Mouse (Mus musculus): ENCODE data around the gene Gpha2. TPM values are rescaled to one million over a fixed set of nuclear protein-coding genes. Genes with fewer than 3 reads are reported as not detected.
A peak's percentile ranks its signal among the peaks of the same experiment; 100 is the strongest.

Gene Gpha2
- polyA plus RNA-seq, 1 experiment from 2014 or later: 0.71 TPM

DNA sequence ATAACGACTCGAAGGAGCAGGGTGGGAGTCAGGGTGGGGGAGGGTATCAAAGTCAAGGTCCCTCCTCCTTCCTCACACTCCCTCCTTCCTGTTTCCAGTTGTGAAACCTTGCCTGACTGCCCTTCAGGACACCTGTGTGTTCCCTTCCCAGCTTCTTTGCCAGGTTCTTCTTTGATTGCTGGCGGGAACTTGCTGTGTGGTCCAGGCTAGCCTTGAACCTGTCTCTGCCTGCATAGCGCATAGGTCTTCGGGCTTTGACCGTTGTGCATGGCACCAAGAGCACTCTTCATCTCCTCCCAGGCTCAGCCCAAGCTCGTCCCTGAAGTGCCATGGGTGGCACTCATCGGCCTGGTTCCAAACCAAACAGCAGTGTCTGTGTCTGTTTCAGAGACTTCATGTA is 38.8 kb downstream of the Gpha2 start:
- Histone ChIP-seq H3K4me3 (ENCODE audit: low read depth, low read length) (no peak overlapping the region), H3K4me2 (replicated peaks; ENCODE audit: low read depth, low read length) (no peak overlapping the region), H3K4me1 (replicated peaks; ENCODE audit: control insufficient read depth, insufficient read depth, low read length) (no peaks in the 10 kb centered on the region), H3K27me3 (ENCODE audit: control insufficient read depth, insufficient read depth, low read length) (no peaks in the 10 kb centered on the region), H3K36me3 (ENCODE audit: control insufficient read depth, insufficient read depth, low read length) (peaks cover 3% of the 10 kb centered on the region; the same call in 1 of the 2 replicates), H3K9ac (ENCODE audit: low read depth, low read length) (no peak overlapping the region), H3K9me3 (ENCODE audit: control insufficient read depth, low read length) (no peaks in the 10 kb centered on the region), H3K27ac (ENCODE audit: low read depth, low read length) (no peak overlapping the region)
- DNase-seq (ENCODE audit: low spot score) (no peak), ATAC-seq (ENCODE audit: low FRiP score) (no peak)
- 92% methylated on average over 8 of the region's 8 CpGs for WGBS

DNA sequence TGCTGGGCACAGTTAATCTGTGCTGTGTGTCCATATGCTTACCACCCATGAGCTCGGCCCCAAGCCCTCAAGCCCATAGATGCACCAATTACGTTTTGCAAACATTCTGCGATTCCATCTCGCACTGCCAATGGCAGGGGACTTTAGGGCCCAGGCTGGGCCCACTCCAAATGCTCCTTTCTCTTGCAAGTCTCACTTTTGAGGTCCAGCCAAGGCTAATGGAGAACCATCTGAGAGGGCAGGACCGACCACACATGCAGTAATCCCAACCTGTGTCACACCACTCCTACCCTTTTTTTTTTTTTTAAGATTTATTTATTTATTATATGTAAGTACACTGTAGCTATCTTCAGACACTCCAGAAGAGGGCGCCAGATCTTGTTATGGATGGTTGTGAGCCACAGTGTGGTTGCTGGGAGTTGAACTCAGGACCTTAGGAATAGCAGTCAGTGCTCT is 39.6 kb downstream of the Gpha2 start:
- no peak overlapping the region for H3K4me2 ChIP-seq (replicated peaks; ENCODE audit: low read depth, low read length)
- H3K27ac ChIP-seq (ENCODE audit: low read depth, low read length): no peak overlapping the region
- no peaks in the 10 kb centered on the region for H3K9me3 ChIP-seq (ENCODE audit: control insufficient read depth, low read length)
- no peaks in the 10 kb centered on the region for H3K4me1 ChIP-seq (replicated peaks; ENCODE audit: control insufficient read depth, insufficient read depth, low read length)
- peaks cover 3% of the 10 kb centered on the region; the same call in 1 of the 2 replicates for H3K36me3 ChIP-seq (ENCODE audit: control insufficient read depth, insufficient read depth, low read length)
- H3K9ac ChIP-seq (ENCODE audit: low read depth, low read length): no peak overlapping the region
- DNase-seq (ENCODE audit: low spot score): no peak
- 67% methylated on average over 6 of the region's 6 CpGs for WGBS
- H3K4me3 ChIP-seq (ENCODE audit: low read depth, low read length): no peak overlapping the region
- no peak for ATAC-seq (ENCODE audit: low FRiP score)
- H3K27me3 ChIP-seq (ENCODE audit: control insufficient read depth, insufficient read depth, low read length): no peaks in the 10 kb centered on the region

GRCm38 (mm10) chr19:6267306-6268169 is 41.4 kb downstream of the Gpha2 start:
- H3K36me3 ChIP-seq (ENCODE audit: control insufficient read depth, insufficient read depth, low read length): no peaks in the 10 kb centered on the region
- no peaks in the 10 kb centered on the region for H3K9me3 ChIP-seq (ENCODE audit: control insufficient read depth, low read length)
- no peak overlapping the region for H3K4me2 ChIP-seq (replicated peaks; ENCODE audit: low read depth, low read length)
- no peaks in the 10 kb centered on the region for H3K27me3 ChIP-seq (ENCODE audit: control insufficient read depth, insufficient read depth, low read length)
- H3K27ac ChIP-seq (ENCODE audit: low read depth, low read length): no peak overlapping the region
- no peak overlapping the region for H3K4me3 ChIP-seq (ENCODE audit: low read depth, low read length)
- no peak for ATAC-seq (ENCODE audit: low FRiP score)
- H3K9ac ChIP-seq (ENCODE audit: low read depth, low read length): no peak overlapping the region
- WGBS: 75% methylated on average over 11 of the region's 11 CpGs
- H3K4me1 ChIP-seq (replicated peaks; ENCODE audit: control insufficient read depth, insufficient read depth, low read length): no peaks in the 10 kb centered on the region
- no peak for DNase-seq (ENCODE audit: low spot score)

DNA sequence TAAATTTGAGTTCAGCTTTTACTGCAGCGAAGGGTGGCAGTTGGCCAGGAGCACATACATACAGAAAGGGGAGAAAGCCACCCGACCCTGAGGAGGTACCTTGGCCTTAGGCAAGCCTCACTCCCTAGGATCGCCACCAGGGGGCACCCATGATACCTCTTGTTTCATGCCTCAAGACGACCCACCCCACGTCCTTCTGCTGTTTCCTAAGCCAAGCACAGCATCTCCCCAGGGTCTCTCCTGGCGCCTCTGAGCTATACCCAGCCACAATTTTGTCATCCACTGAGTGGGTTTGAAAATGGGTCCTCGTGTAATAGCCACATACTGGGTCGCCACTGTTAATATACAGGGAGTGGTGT is 42.0 kb downstream of the Gpha2 start:
- no peak overlapping the region for H3K4me2 ChIP-seq (replicated peaks; ENCODE audit: low read depth, low read length)
- H3K4me1 ChIP-seq (replicated peaks; ENCODE audit: control insufficient read depth, insufficient read depth, low read length): no peaks in the 10 kb centered on the region
- no peak overlapping the region for H3K4me3 ChIP-seq (ENCODE audit: low read depth, low read length)
- H3K9ac ChIP-seq (ENCODE audit: low read depth, low read length): no peak overlapping the region
- 17% methylated on average over 8 of the region's 8 CpGs for WGBS
- no peak overlapping the region for H3K27ac ChIP-seq (ENCODE audit: low read depth, low read length)
- H3K36me3 ChIP-seq (ENCODE audit: control insufficient read depth, insufficient read depth, low read length): no peaks in the 10 kb centered on the region
- H3K27me3 ChIP-seq (ENCODE audit: control insufficient read depth, insufficient read depth, low read length): no peaks in the 10 kb centered on the region
- no peak for ATAC-seq (ENCODE audit: low FRiP score)
- H3K9me3 ChIP-seq (ENCODE audit: control insufficient read depth, low read length): no peaks in the 10 kb centered on the region
- peak; percentile 94 for DNase-seq (ENCODE audit: low spot score)

GRCm38 (mm10) chr19:6268670-6269132 is 42.5 kb downstream of the Gpha2 start:
- no peak for DNase-seq (ENCODE audit: low spot score)
- H3K4me1 ChIP-seq (replicated peaks; ENCODE audit: control insufficient read depth, insufficient read depth, low read length): no peaks in the 10 kb centered on the region
- no peaks in the 10 kb centered on the region for H3K9me3 ChIP-seq (ENCODE audit: control insufficient read depth, low read length)
- H3K9ac ChIP-seq (ENCODE audit: low read depth, low read length): no peak overlapping the region
- no peaks in the 10 kb centered on the region for H3K27me3 ChIP-seq (ENCODE audit: control insufficient read depth, insufficient read depth, low read length)
- ATAC-seq (ENCODE audit: low FRiP score): no peak
- 82% methylated on average over 7 of the region's 7 CpGs for WGBS
- no peak overlapping the region for H3K4me2 ChIP-seq (replicated peaks; ENCODE audit: low read depth, low read length)
- H3K4me3 ChIP-seq (ENCODE audit: low read depth, low read length): no peak overlapping the region
- no peak overlapping the region for H3K27ac ChIP-seq (ENCODE audit: low read depth, low read length)
- no peaks in the 10 kb centered on the region for H3K36me3 ChIP-seq (ENCODE audit: control insufficient read depth, insufficient read depth, low read length)

DNA sequence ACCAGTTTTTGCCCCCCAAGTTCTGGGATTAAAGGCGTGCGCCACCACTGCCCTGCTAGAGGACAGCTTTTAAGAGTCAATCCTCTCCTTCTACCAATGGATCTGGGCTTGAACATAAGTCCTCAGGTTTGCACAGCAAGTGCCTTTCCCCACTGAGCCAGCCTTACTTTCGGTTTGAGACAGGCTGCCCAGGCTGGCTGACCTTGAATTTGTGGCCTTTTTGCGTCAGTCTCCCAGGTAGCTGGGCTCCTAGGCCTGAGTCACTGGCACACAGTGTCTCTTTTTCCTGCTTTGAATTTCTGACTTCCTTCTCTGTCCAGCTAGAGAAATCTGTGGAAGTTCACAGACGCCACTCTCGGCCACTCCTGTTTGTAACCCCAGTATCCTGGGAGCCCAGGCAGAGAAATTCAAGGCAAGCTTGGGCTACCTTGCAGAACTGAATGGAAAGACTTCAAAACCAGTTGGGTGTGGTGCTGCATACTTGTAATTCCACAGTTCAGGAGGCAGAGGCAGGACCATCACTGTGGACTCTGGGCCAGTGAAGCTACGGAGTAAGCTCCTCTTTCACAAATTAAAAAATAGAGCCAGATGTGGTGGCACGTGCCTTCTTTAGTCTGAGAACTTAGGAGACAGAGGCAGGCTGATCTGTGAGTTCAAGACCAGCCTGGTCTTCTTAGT is 43.8 kb downstream of the Gpha2 start:
- no peak overlapping the region for H3K9ac ChIP-seq (ENCODE audit: low read depth, low read length)
- no peaks in the 10 kb centered on the region for H3K27me3 ChIP-seq (ENCODE audit: control insufficient read depth, insufficient read depth, low read length)
- ATAC-seq (ENCODE audit: low FRiP score): no peak

GRCm38 (mm10) chr19:6270661-6271060 is 44.5 kb downstream of the Gpha2 start:
- WGBS: 63% methylated on average over 9 of the region's 9 CpGs
- no peak overlapping the region for H3K27ac ChIP-seq (ENCODE audit: low read depth, low read length)
- no peaks in the 10 kb centered on the region for H3K27me3 ChIP-seq (ENCODE audit: control insufficient read depth, insufficient read depth, low read length)
- no peak overlapping the region for H3K4me2 ChIP-seq (replicated peaks; ENCODE audit: low read depth, low read length)
- ATAC-seq (ENCODE audit: low FRiP score) (no peak), DNase-seq (ENCODE audit: low spot score) (no peak)
- H3K9me3 ChIP-seq (ENCODE audit: control insufficient read depth, low read length): no peaks in the 10 kb centered on the region
- 0 out of 2 replicates have a peak overlapping the region, but pooled peaks have one; percentile 16 for H3K9ac ChIP-seq (ENCODE audit: low read depth, low read length)
- H3K4me1 ChIP-seq (replicated peaks; ENCODE audit: control insufficient read depth, insufficient read depth, low read length): no peaks in the 10 kb centered on the region
- no peak overlapping the region for H3K4me3 ChIP-seq (ENCODE audit: low read depth, low read length)
- H3K36me3 ChIP-seq (ENCODE audit: control insufficient read depth, insufficient read depth, low read length): no peaks in the 10 kb centered on the region

More for the DNA sequence above, 43.8 kb downstream of the Gpha2 start:
- Histone ChIP-seq H3K9me3 (ENCODE audit: control insufficient read depth, low read length) (no peaks in the 10 kb centered on the region), H3K4me3 (ENCODE audit: low read depth, low read length) (no peak overlapping the region), H3K27ac (ENCODE audit: low read depth, low read length) (no peak overlapping the region), H3K4me1 (replicated peaks; ENCODE audit: control insufficient read depth, insufficient read depth, low read length) (no peaks in the 10 kb centered on the region), H3K4me2 (replicated peaks; ENCODE audit: low read depth, low read length) (no peak overlapping the region), H3K36me3 (ENCODE audit: control insufficient read depth, insufficient read depth, low read length) (no peaks in the 10 kb centered on the region)
- 89% methylated on average over 8 of the region's 8 CpGs for WGBS
- DNase-seq (ENCODE audit: low spot score): no peak

GRCm38 (mm10) chr19:6271206-6271605 is 45.0 kb downstream of the Gpha2 start:
- no peak for ATAC-seq (ENCODE audit: low FRiP score)
- Histone ChIP-seq H3K9ac (ENCODE audit: low read depth, low read length) (0 out of 2 replicates have a peak overlapping the region, but pooled peaks have one; percentile 16), H3K36me3 (ENCODE audit: control insufficient read depth, insufficient read depth, low read length) (no peaks in the 10 kb centered on the region)

More at GRCm38 (mm10) chr19:6271206-6271605, 45.0 kb downstream of the Gpha2 start:
- no peaks in the 10 kb centered on the region for H3K9me3 ChIP-seq (ENCODE audit: control insufficient read depth, low read length)
- H3K4me1 ChIP-seq (replicated peaks; ENCODE audit: control insufficient read depth, insufficient read depth, low read length): no peaks in the 10 kb centered on the region
- no peak overlapping the region for H3K27ac ChIP-seq (ENCODE audit: low read depth, low read length)
- DNase-seq (ENCODE audit: low spot score): no peak
- H3K4me3 ChIP-seq (ENCODE audit: low read depth, low read length): no peak overlapping the region
- H3K4me2 ChIP-seq (replicated peaks; ENCODE audit: low read depth, low read length): no peak overlapping the region
- 32% methylated on average over 8 of the region's 8 CpGs for WGBS
- no peaks in the 10 kb centered on the region for H3K27me3 ChIP-seq (ENCODE audit: control insufficient read depth, insufficient read depth, low read length)
